ENCODE assay signal across 23 mouse cellular contexts in genomic region chr11:102348771-102349170, GRCm38 (mm10). TPM values are rescaled to one million over a fixed set of nuclear protein-coding genes. Genes with fewer than 3 reads are reported as not detected.
DNase-seq lines count a peak whose midpoint lies in the region; ATAC-seq and TF ChIP-seq lines count a peak whose summit lies in the region.
"Had no signal": no experiment of that assay in that cellular context is flagged by ENCODE, and none has a peak within 500 bp of the region (broad histone marks: within the 10 kb centered on the region; RNA-seq: fewer than 3 reads in every experiment).

No protein-coding gene starts in this region.

- no peak overlapping the region for H3K4me3 ChIP-seq in liver, embryonic 13.5 days (replicated peaks)
- H3K4me3 ChIP-seq in liver, postnatal 0 days (ENCODE audit: low read depth, low read length) = no peak overlapping the region
- H3K4me3 ChIP-seq in embryonic facial prominence, embryonic 10.5 days = no peak overlapping the region
- H3K4me3 ChIP-seq in forebrain, embryonic 16.5 days (replicated peaks; ENCODE audit: low read length) = no peak overlapping the region
- H3K4me3 ChIP-seq: embryonic facial prominence, embryonic 15.5 days; forebrain, embryonic 13.5 days; gastrocnemius, adult 2 months; hindbrain, embryonic 12.5 days had no signal

- H3K9me3 ChIP-seq in liver, embryonic 13.5 days (replicated peaks) = no peaks in the 10 kb centered on the region
- H3K9me3 ChIP-seq in liver, postnatal 0 days (ENCODE audit: low read length) = no peaks in the 10 kb centered on the region
- H3K9me3 ChIP-seq in embryonic facial prominence, embryonic 10.5 days = no peaks in the 10 kb centered on the region
- H3K9me3 ChIP-seq in forebrain, embryonic 16.5 days (ENCODE audit: control insufficient read depth, low read length) = no peaks in the 10 kb centered on the region
- H3K9me3 ChIP-seq: embryonic facial prominence, embryonic 15.5 days; forebrain, embryonic 13.5 days; G1E; hindbrain, embryonic 12.5 days had no signal

- WGBS in liver, embryonic 13.5 days (ENCODE audit: insufficient replicate concordance) = 83% methylated on average over 11 of the region's 11 CpGs
- 84% methylated on average over 11 of the region's 11 CpGs for WGBS in liver, postnatal 0 days (ENCODE audit: insufficient replicate concordance)
- 87% methylated on average over 11 of the region's 11 CpGs for WGBS in embryonic facial prominence, embryonic 10.5 days
- WGBS in forebrain, embryonic 16.5 days = 86% methylated on average over 11 of the region's 11 CpGs

- peaks cover 55% of the 10 kb centered on the region for H3K36me3 ChIP-seq in liver, embryonic 13.5 days
- peaks cover 44% of the 10 kb centered on the region for H3K36me3 ChIP-seq in liver, postnatal 0 days (replicated peaks; ENCODE audit: insufficient read depth, low read length)
- no peaks in the 10 kb centered on the region for H3K36me3 ChIP-seq in embryonic facial prominence, embryonic 10.5 days (replicated peaks)
- H3K36me3 ChIP-seq in forebrain, embryonic 16.5 days (ENCODE audit: control insufficient read depth, insufficient read depth) = no peaks in the 10 kb centered on the region
- H3K36me3 ChIP-seq: embryonic facial prominence, embryonic 15.5 days; G1E; hindbrain, embryonic 12.5 days had no signal

- H3K4me2 ChIP-seq in liver, embryonic 13.5 days = no peak overlapping the region
- H3K4me2 ChIP-seq in liver, postnatal 0 days (ENCODE audit: low read depth, low read length) = no peak overlapping the region
- H3K4me2 ChIP-seq in forebrain, embryonic 16.5 days (ENCODE audit: low read length) = no peak overlapping the region
- H3K4me2 ChIP-seq: embryonic facial prominence, embryonic 15.5 days; forebrain, embryonic 13.5 days; hindbrain, embryonic 12.5 days had no signal

- peaks cover 28% of the 10 kb centered on the region for H3K27me3 ChIP-seq in liver, embryonic 13.5 days
- 0 out of 2 replicates have a peak, but pooled peaks cover 7% of the 10 kb centered on the region for H3K27me3 ChIP-seq in liver, postnatal 0 days (ENCODE audit: insufficient read depth, low read length)
- H3K27me3 ChIP-seq in embryonic facial prominence, embryonic 10.5 days (replicated peaks; ENCODE audit: low read depth, poor library complexity, severe bottlenecking) = peaks cover 4% of the 10 kb centered on the region; the same call in 1 of the 2 replicates
- no peaks in the 10 kb centered on the region for H3K27me3 ChIP-seq in forebrain, embryonic 16.5 days (replicated peaks; ENCODE audit: control insufficient read depth, insufficient read depth, low read length)
- H3K27me3 ChIP-seq: embryonic facial prominence, embryonic 15.5 days had no signal

- peaks cover 54% of the 10 kb centered on the region for H3K4me1 ChIP-seq in liver, embryonic 13.5 days (replicated peaks)
- no peaks in the 10 kb centered on the region; the same call in 1 of the 2 replicates for H3K4me1 ChIP-seq in liver, postnatal 0 days (ENCODE audit: insufficient read depth)
- peaks cover 4% of the 10 kb centered on the region for H3K4me1 ChIP-seq in embryonic facial prominence, embryonic 10.5 days
- no peaks in the 10 kb centered on the region for H3K4me1 ChIP-seq in forebrain, embryonic 16.5 days (replicated peaks; ENCODE audit: control insufficient read depth, insufficient read depth, low read length)
- H3K4me1 ChIP-seq: embryonic facial prominence, embryonic 15.5 days; forebrain, embryonic 13.5 days had no signal

- H3K27ac ChIP-seq in liver, embryonic 13.5 days = peak overlapping the region; percentile 80
- no peak overlapping the region for H3K27ac ChIP-seq in liver, postnatal 0 days (ENCODE audit: low read depth)
- no peak overlapping the region for H3K27ac ChIP-seq in embryonic facial prominence, embryonic 10.5 days (replicated peaks)
- no peak overlapping the region for H3K27ac ChIP-seq in forebrain, embryonic 16.5 days (ENCODE audit: low read length)
- H3K27ac ChIP-seq: embryonic facial prominence, embryonic 15.5 days; forebrain, embryonic 13.5 days; gastrocnemius, adult 2 months; hindbrain, embryonic 12.5 days had no signal

- TF ChIP-seq CTCF in liver, postnatal 0 days (IDR thresholded peaks at IDR 0.05; ENCODE audit: low read depth) = no peak

- no peak overlapping the region for H3K9ac ChIP-seq in liver, embryonic 13.5 days
- H3K9ac ChIP-seq in liver, postnatal 0 days (replicated peaks) = no peak overlapping the region
- no peak overlapping the region for H3K9ac ChIP-seq in forebrain, embryonic 16.5 days (replicated peaks; ENCODE audit: low read depth, low read length)
- H3K9ac ChIP-seq: embryonic facial prominence, embryonic 15.5 days; forebrain, embryonic 13.5 days; hindbrain, embryonic 12.5 days had no signal

- ATAC-seq in erythroid progenitor cell, adult 5-6 weeks (replicated peaks; ENCODE audit: low FRiP score, poor library complexity, severe bottlenecking) = peak; percentile 25
- 0 out of 2 replicates have a peak, but pooled peaks have one; percentile 7 for ATAC-seq in liver, embryonic 13.5 days (ENCODE audit: low read depth)
- ATAC-seq in liver, postnatal 0 days = no peak
- ATAC-seq in forebrain, embryonic 16.5 days = no peak
- ATAC-seq: CD4-positive, CD25-positive, alpha-beta regulatory T cell, adult 4 months; forebrain, embryonic 13.5 days; hindbrain, embryonic 16.5 days had no signal

- peak; percentile 27 to 75 for DNase-seq in spleen, postnatal 4 days (ENCODE audit: low spot score in 2 of 2)
- DNase-seq in spleen, adult 18-20 months = no peak
- no peak for DNase-seq in liver, embryonic 13.5 days
- DNase-seq in liver, postnatal 0 days = peak; percentile 27
- no peak for DNase-seq in adrenal gland, adult 8-10 months
- no peak for DNase-seq in embryonic facial prominence, embryonic 10.5 days (ENCODE audit: low spot score)
- DNase-seq: adrenal gland, postnatal 10 days; B cell, adult 2 months; cerebellum, adult 18-20 months; cerebellum, postnatal 10 days; gastrocnemius, adult 2 months; gastrocnemius, postnatal 25 days; heart, postnatal 10 days; heart, postnatal 4 days had no signal

- TF ChIP-seq EP300 in liver, postnatal 0 days (IDR thresholded peaks at IDR 0.05; ENCODE audit: low read depth) = no peak

RNA-seq across cellular contexts. Expression of gene Slc4a1, which starts 17.2 kb away (rescaled TPM):
- 5,198 and 5,361 TPM in 2 replicates for total RNA-seq in erythroid progenitor cell, adult 5-6 weeks (2015; ENCODE audit: low replicate concordance)
- total RNA-seq in erythroid progenitor cell, adult 5-6 weeks (2017; ENCODE audit: low replicate concordance) = 5,184 and 5,388 TPM in 2 replicates
- 734 and 914 TPM in 2 replicates for polyA plus RNA-seq in liver, embryonic 13.5 days (2015; fragmentation: Nextera tagmentation; extraction: Ambion mirVana)
- polyA plus RNA-seq in liver, postnatal 0 days (2015; fragmentation: Nextera tagmentation; extraction: Ambion mirVana) = 311 and 329 TPM in 2 replicates
- under 1 TPM; 0.06 to 0.70 (median 0.31) TPM for total RNA-seq in adrenal gland, adult 8-10 months (2022)
- polyA plus RNA-seq in embryonic facial prominence, embryonic 10.5 days (2016; fragmentation: Nextera tagmentation; extraction: Ambion mirVana) = 29.7 and 33.8 TPM in 2 replicates
- 2.0 and 2.9 TPM in 2 replicates for polyA plus RNA-seq in forebrain, embryonic 16.5 days (2015; fragmentation: Nextera tagmentation; extraction: Ambion mirVana)
- polyA plus RNA-seq: CD4-positive, CD25-positive, alpha-beta regulatory T cell, adult 4 months had no signal

RNA-seq across cellular contexts. Expression of gene Ubtf, which starts 29.2 kb away (rescaled TPM):
- 77.5 and 82.2 TPM in 2 replicates for total RNA-seq in erythroid progenitor cell, adult 5-6 weeks (2015; ENCODE audit: low replicate concordance)
- 281 and 468 TPM in 2 replicates for total RNA-seq in erythroid progenitor cell, adult 5-6 weeks (2017; ENCODE audit: low replicate concordance)
- 70.0 and 81.5 TPM in 2 replicates for polyA plus RNA-seq in liver, embryonic 13.5 days (2015; fragmentation: Nextera tagmentation; extraction: Ambion mirVana)
- polyA plus RNA-seq in liver, postnatal 0 days (2015; fragmentation: Nextera tagmentation; extraction: Ambion mirVana) = 32.4 and 32.5 TPM in 2 replicates
- 100 to 1,000 TPM in 1 of 4 experiments, 10 to 100 TPM in 3; 87.3 to 115 (median 94.5) TPM for total RNA-seq in adrenal gland, adult 8-10 months (2022)
- polyA plus RNA-seq in embryonic facial prominence, embryonic 10.5 days (2016; fragmentation: Nextera tagmentation; extraction: Ambion mirVana) = 94.2 and 96.3 TPM in 2 replicates
- 99.1 and 116 TPM in 2 replicates for polyA plus RNA-seq in forebrain, embryonic 16.5 days (2015; fragmentation: Nextera tagmentation; extraction: Ambion mirVana)

RNA-seq across cellular contexts. Expression of gene Rundc3a, which starts 44.4 kb away (rescaled TPM):
- not detected in 2 replicates for total RNA-seq in erythroid progenitor cell, adult 5-6 weeks (2015; ENCODE audit: low replicate concordance)
- total RNA-seq in erythroid progenitor cell, adult 5-6 weeks (2017; ENCODE audit: low replicate concordance) = not detected in 2 replicates
- 1.5 and 1.7 TPM in 2 replicates for polyA plus RNA-seq in liver, embryonic 13.5 days (2015; fragmentation: Nextera tagmentation; extraction: Ambion mirVana)
- 1.8 and 2.4 TPM in 2 replicates for polyA plus RNA-seq in liver, postnatal 0 days (2015; fragmentation: Nextera tagmentation; extraction: Ambion mirVana)
- total RNA-seq in adrenal gland, adult 8-10 months (2022) = 10 to 100 TPM; 53.9 to 83.9 (median 77.5) TPM
- polyA plus RNA-seq in embryonic facial prominence, embryonic 10.5 days (2016; fragmentation: Nextera tagmentation; extraction: Ambion mirVana) = 10.0 and 11.9 TPM in 2 replicates
- polyA plus RNA-seq in forebrain, embryonic 16.5 days (2015; fragmentation: Nextera tagmentation; extraction: Ambion mirVana) = 129 and 156 TPM in 2 replicates
- total RNA-seq: gastrocnemius, adult 2 months; granulocyte monocyte progenitor cell, adult 5-6 weeks had no signal
- polyA plus RNA-seq: G1E had no signal

RNA-seq across cellular contexts. Expression of gene Atxn7l3, which starts 52.3 kb away (rescaled TPM):
- 14.3 and 22.0 TPM in 2 replicates for total RNA-seq in erythroid progenitor cell, adult 5-6 weeks (2015; ENCODE audit: low replicate concordance)
- 9.8 and 16.8 TPM in 2 replicates for total RNA-seq in erythroid progenitor cell, adult 5-6 weeks (2017; ENCODE audit: low replicate concordance)
- polyA plus RNA-seq in liver, embryonic 13.5 days (2015; fragmentation: Nextera tagmentation; extraction: Ambion mirVana) = 4.6 and 4.9 TPM in 2 replicates
- 4.5 and 4.6 TPM in 2 replicates for polyA plus RNA-seq in liver, postnatal 0 days (2015; fragmentation: Nextera tagmentation; extraction: Ambion mirVana)
- 10 to 100 TPM; 51.0 to 53.8 (median 52.3) TPM for total RNA-seq in adrenal gland, adult 8-10 months (2022)
- 15.6 and 18.2 TPM in 2 replicates for polyA plus RNA-seq in embryonic facial prominence, embryonic 10.5 days (2016; fragmentation: Nextera tagmentation; extraction: Ambion mirVana)
- polyA plus RNA-seq in forebrain, embryonic 16.5 days (2015; fragmentation: Nextera tagmentation; extraction: Ambion mirVana) = 28.5 and 29.5 TPM in 2 replicates

RNA-seq across cellular contexts. Expression of gene Slc25a39, which starts 59.0 kb away (rescaled TPM):
- 211 and 271 TPM in 2 replicates for total RNA-seq in erythroid progenitor cell, adult 5-6 weeks (2015; ENCODE audit: low replicate concordance)
- total RNA-seq in erythroid progenitor cell, adult 5-6 weeks (2017; ENCODE audit: low replicate concordance) = 78.9 and 80.8 TPM in 2 replicates
- polyA plus RNA-seq in liver, embryonic 13.5 days (2015; fragmentation: Nextera tagmentation; extraction: Ambion mirVana) = 388 and 390 TPM in 2 replicates
- 510 and 522 TPM in 2 replicates for polyA plus RNA-seq in liver, postnatal 0 days (2015; fragmentation: Nextera tagmentation; extraction: Ambion mirVana)
- total RNA-seq in adrenal gland, adult 8-10 months (2022) = 100 to 1,000 TPM; 343 to 469 (median 379) TPM
- 229 and 241 TPM in 2 replicates for polyA plus RNA-seq in embryonic facial prominence, embryonic 10.5 days (2016; fragmentation: Nextera tagmentation; extraction: Ambion mirVana)
- polyA plus RNA-seq in forebrain, embryonic 16.5 days (2015; fragmentation: Nextera tagmentation; extraction: Ambion mirVana) = 134 and 143 TPM in 2 replicates

Comparison
In these comparisons a context has a peak if more than half of its experiments do, and no peak if none do; other contexts are left out.
1. DNase-seq: peak in spleen, postnatal 4 days (2 of 2) and liver, postnatal 0 days (single experiment); none in spleen, adult 18-20 months (0 of 2), liver, embryonic 13.5 days (single experiment), adrenal gland, adult 8-10 months (single experiment) and embryonic facial prominence, embryonic 10.5 days (single experiment).
2. ATAC-seq: peak in erythroid progenitor cell, adult 5-6 weeks (single experiment) and liver, embryonic 13.5 days (single experiment); none in liver, postnatal 0 days (single experiment) and forebrain, embryonic 16.5 days (single experiment).
3. RNA of gene Rundc3a, which starts 44.4 kb away (polyA plus RNA-seq): 129 to 156 TPM in forebrain, embryonic 16.5 days; 10.0 to 11.9 TPM in embryonic facial prominence, embryonic 10.5 days, 1.8 to 2.4 TPM in liver, postnatal 0 days and 1.5 to 1.7 TPM in liver, embryonic 13.5 days; every median in the first group is over 10 times any median in the second.